Mouse (Mus musculus) bone marrow, adult 2 months (tissue): ENCODE results near the gene Gm49450. TPM values are rescaled to one million over a fixed set of nuclear protein-coding genes. Genes with fewer than 3 reads are reported as not detected.
"Not testable (repeated sequence)": the region's sequence is repeated elsewhere in the genome, so short reads cannot be mapped to it uniquely, and the experiment has no call there.

Experiments used
- H3K27ac ChIP-seq: fragments of 200-500 bp; 2 replicates; pipeline ENCODE4 v1.5.1; 2012; ENCODE audit warnings: low read depth, mild to moderate bottlenecking, control low read depth, inconsistent platforms, low read length; ENCODE audit not compliant: control insufficient read depth, poor library complexity, insufficient read depth
- H3K4me1 ChIP-seq: fragments of 200-500 bp; 2 replicates; pipeline ENCODE4 v1.6.1; 2011; ENCODE audit warnings: low read length; ENCODE audit not compliant: control insufficient read depth, insufficient read depth
- H3K4me3 ChIP-seq: fragments of 200-500 bp; replicated peaks from 2 replicates; pipeline ENCODE3; 2011; ENCODE audit warnings: mild to moderate bottlenecking, low read depth, low read length, control low read depth; ENCODE audit not compliant: control insufficient read depth
- CTCF ChIP-seq: fragments of 200-500 bp; IDR thresholded peaks from 2 replicates; pipeline ENCODE4 v1.5.1; 2011; ENCODE audit warnings: low read length, control low read depth; ENCODE audit not compliant: control insufficient read depth, insufficient read depth
- POLR2A ChIP-seq: fragments of 200-500 bp; IDR thresholded peaks from 2 replicates; pipeline ENCODE4 v1.6.1; 2011; ENCODE audit warnings: low read depth, mild to moderate bottlenecking, control low read depth, low read length, borderline replicate concordance; ENCODE audit not compliant: control insufficient read depth
- WGBS: fragments of 180-500 bp; shearing (Covaris S2); methylation state at CpG from one replicate; pipeline ENCODE4 v1.1.7; 2018; 5-methylcytosine and 5-hydroxymethylcytosine counted together
- polyA plus RNA-seq: library from polyadenylated mRNA; stranded (reverse); fragments of >200 nt; gene quantifications from 2 replicates; pipeline ENCODE4 v1.2.4, GENCODE M21; 2011; ENCODE audit warnings: low replicate concordance; ENCODE audit not compliant: missing spikeins, insufficient read depth, insufficient read length

Gene Gm49450
- polyA plus RNA-seq, 1 experiment, result not detected

DNA sequence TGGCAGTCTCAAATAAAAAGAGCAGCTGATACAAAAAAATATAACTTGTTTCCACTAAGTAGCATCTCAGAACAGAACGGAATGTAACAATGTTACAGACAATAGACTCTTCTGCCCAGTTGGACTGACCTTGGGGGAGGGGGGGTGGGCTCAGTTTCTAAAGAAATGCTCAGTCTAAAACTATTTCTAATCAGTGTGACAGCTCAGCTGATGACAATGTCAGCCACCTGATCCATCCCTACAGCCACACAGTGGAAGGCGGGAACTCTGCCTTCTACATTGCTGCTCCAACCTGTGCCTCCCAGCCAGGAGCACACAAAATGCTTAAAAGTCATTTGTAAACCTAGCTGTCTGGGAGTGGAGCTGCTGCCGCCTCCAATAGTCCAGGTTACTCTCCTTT, 5.5 kb downstream of the Gm49450 start:
- 84% methylated on average over 3 of the region's 3 CpGs for WGBS
- no peaks in the 10 kb centered on the region; the same call in 1 of the 2 replicates for H3K4me1 ChIP-seq
- H3K4me3 ChIP-seq, result no peak overlapping the region
- no peak overlapping the region for H3K27ac ChIP-seq
- TF ChIP-seq CTCF (no peak), POLR2A (no peak)

DNA sequence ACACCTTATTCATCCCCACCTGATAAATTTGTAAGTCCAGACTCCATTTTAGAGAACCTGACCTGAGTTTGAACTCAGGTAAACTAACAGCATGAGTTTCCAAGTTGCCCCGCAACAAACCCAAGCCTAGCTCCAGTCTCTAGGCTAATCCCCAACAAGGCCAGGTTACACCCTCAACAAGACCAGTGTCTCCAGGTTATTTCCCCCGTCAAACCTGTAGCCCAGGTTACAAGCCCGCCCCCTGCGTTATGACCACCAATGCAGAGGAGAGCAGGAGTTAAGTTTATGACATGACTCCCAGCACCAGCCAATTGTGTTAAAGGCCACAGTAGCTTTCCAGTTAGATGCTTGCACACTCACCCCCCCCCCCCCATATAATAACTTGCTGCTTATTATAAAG, 10.2 kb downstream of the Gm49450 start:
- no peak for TF ChIP-seq POLR2A
- no peak for TF ChIP-seq CTCF
- no peak overlapping the region for H3K4me3 ChIP-seq
- WGBS, result 91% methylated on average over 4 of the region's 4 CpGs
- H3K27ac ChIP-seq, result no peak overlapping the region
- no peaks in the 10 kb centered on the region for H3K4me1 ChIP-seq

DNA sequence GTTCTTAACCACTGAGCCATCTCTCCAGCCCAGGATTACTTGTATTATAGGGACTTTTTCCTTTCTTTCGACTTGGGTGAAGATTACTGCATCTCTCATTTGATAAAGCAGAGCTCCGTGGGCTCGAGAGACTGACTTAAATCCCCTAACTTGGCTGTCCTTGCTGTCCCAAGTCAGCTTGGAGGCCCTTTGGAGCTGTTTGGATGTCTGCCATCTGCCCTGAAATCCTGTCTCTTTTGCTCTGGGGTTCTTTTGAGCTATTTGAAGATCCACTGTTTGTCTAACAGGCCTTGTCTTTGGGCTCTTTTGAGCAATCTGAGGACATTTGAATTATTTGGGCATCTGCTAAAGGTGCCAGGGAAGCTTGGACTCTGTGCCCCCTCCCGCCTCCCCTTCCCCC, 11.3 kb downstream of the Gm49450 start:
- Histone ChIP-seq H3K4me1 (no peaks in the 10 kb centered on the region), H3K4me3 (no peak overlapping the region), H3K27ac (no peak overlapping the region)
- no peak for TF ChIP-seq CTCF
- TF ChIP-seq POLR2A, result no peak
- 87% methylated on average over 4 of the region's 4 CpGs for WGBS

DNA sequence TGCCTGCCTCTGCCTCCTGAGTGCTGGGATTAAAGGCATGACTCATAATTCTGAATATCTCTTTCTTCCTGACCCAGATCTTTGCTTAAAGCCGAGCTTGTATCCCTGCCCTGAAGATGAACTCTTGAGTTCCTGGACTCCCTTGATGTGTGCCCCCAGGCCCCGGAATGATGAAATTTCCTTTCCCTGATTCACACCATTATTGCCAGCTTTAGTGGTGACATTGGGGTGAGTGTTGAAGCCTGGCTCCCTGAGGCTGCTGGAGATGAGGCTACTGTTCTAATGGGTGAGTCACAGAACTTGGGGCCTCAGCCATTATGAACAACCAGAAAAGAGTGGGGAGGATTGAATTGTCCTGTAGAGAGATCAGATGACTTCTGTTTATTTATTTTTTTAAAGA, 11.8 kb downstream of the Gm49450 start:
- no peak for TF ChIP-seq CTCF
- no peak for TF ChIP-seq POLR2A
- 64% methylated on average over 2 of the region's 2 CpGs for WGBS
- Histone ChIP-seq H3K27ac (no peak overlapping the region), H3K4me3 (no peak overlapping the region), H3K4me1 (no peaks in the 10 kb centered on the region)

DNA sequence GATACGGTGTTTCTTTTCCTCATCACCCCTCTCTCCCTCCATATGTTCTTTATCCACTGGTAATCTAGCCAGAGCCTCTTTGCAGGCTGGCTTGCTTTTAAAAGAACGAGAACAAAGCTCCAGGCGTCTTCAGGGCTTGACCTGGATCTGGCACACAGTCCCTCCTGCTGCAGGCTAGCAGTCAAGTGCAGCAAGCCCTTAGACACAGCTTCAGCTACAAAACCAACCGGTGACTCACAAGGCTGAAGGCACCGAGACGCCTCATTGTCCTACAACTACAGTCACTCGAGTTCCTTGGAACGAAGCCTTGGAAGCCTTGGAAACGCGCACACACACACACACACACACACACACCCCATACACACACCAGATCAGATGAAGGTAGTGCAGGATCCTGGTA, 12.5 kb downstream of the Gm49450 start:
- no peak for TF ChIP-seq CTCF
- no peak for TF ChIP-seq POLR2A
- Histone ChIP-seq H3K4me1 (no peaks in the 10 kb centered on the region), H3K27ac (no peak overlapping the region), H3K4me3 (no peak overlapping the region)
- 82% methylated on average over 10 of the region's 10 CpGs for WGBS

DNA sequence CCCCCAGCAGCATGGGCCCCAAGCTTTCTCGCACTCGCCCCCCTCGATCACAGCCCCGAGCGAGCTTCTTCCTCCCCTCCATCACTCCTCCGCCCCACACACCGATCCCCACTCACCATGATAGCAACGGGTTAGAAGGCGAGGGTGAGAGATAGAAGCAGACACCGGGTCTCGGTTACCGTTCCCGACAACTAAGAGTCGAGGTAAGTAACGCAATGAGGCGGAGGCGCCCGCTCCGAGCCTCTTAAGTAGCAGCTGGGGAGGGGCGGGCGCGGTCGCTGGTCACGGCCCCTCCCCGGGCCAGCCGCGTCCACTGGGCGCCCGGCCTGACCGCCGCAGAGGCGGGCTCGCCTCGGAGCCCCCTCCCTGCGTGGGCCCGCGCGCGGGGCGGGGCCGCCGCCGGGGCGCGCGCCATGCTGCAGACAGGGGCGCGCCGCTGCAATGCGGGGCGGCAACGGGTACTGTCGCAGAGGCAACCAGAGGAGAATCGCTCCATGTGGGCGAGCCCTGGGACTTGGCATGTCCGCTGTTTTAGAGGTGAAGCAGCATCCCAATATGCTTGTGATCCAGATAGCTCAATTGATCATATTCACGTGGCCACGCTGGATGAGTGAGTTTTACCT, 19.0 kb downstream of the Gm49450 start, which contains the start of gene Tuba1b:
Gene Tuba1b (minus strand): TSS at position 349 of the 623 bp plus-strand sequence.
- H3K4me1 ChIP-seq, result no peaks in the 10 kb centered on the region; the same call in 1 of the 2 replicates
- TF ChIP-seq CTCF (no peak), POLR2A (peak; percentile 84)
- WGBS, result under 1% methylated on average over 58 of the region's 58 CpGs
- peak within 1 kb of the TSS; percentile 86 for H3K27ac ChIP-seq
- H3K4me3 ChIP-seq, result peak within 1 kb of the TSS; percentile 97

DNA sequence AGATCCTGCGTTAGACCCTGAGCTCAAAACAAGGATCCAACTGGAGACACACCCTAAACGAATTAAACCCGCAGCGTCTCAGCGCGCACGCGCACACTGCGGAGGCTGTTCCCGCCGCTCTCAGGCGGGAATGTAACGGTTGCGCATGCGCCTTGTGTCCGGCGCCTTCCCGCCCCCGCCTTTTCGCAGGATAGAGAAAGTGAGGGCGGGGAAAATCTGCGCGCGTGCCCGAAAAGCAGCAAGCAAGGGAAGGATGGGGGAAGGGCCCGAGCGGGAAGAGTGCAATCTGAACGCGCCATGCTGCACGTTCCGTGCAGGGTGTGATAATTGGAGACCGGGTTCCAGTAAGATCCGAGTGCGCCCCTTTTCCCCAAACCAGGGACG, 19.5 kb downstream of the Gm49450 start:
- Histone ChIP-seq H3K27ac (peak overlapping the region; percentile 86), H3K4me1 (no peaks in the 10 kb centered on the region; the same call in 1 of the 2 replicates), H3K4me3 (peak overlapping the region; percentile 97)
- no peak for TF ChIP-seq CTCF
- no peak; the same call in 1 of the 2 replicates for TF ChIP-seq POLR2A
- WGBS, result under 1% methylated on average over 35 of the region's 35 CpGs

DNA sequence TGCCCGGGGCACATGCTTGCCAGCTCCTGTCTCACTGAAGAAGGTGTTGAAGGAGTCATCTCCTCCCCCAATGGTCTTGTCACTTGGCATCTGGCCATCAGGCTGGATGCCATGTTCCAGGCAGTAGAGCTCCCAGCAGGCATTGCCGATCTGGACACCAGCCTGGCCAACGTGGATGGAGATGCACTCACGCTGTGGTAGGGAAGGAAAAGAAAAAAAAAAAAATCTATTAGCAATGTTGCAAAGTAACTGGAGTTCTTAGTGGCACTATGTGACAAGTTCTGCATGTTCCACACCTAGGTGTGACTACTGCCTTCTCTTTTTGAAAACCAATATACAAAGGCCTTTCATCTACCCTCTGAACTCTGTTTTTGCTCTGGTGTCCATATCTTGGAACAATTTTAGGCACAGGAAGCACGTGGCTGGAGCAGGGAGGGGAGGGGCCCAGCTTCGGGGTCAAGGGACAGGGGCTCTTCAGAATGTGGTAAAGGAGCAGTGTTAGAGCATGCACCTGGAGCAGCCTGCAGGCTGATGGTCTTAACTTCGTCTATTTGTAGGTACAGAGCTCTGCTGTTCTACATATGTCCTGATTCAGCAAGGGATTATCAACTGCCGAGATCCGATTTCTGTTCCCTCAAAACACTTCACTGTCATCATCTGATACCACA, 20.2 kb downstream of the Gm49450 start:
- H3K4me1 ChIP-seq, result not testable (repeated sequence)
- peak overlapping the region; percentile 97 for H3K4me3 ChIP-seq
- H3K27ac ChIP-seq, result peak overlapping the region; percentile 86; the same call in 1 of the 2 replicates
- WGBS, result 4% methylated on average over 8 of the region's 9 CpGs

DNA sequence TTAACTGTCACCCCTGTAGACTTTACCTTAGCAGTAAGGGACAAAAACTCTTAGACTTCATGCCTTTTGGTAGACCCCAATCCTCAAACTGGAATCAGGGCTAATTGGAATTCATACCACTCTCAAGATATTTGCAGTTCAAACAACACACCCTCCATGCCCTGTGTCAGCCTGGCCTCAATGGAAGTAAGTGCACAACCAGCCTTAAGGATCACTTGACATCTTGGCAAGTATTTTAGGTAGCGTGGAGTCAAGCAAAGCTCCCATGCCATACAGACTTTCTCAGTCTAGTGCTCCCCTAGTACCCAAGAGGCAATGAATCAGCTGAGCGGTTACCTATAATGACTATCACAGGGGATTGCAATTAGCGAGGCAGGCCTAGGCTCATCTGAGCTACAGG, 22.4 kb downstream of the Gm49450 start:
- H3K4me1 ChIP-seq, result peaks cover 2% of the 10 kb centered on the region

More for the DNA sequence above, 22.4 kb downstream of the Gm49450 start:
- TF ChIP-seq POLR2A, result no peak
- TF ChIP-seq CTCF, result no peak
- 84% methylated on average over 3 of the region's 3 CpGs for WGBS
- H3K4me3 ChIP-seq, result no peak overlapping the region
- no peak overlapping the region for H3K27ac ChIP-seq
